Mouse (Mus musculus) stomach, postnatal 0 days (tissue): ENCODE measurements around the gene Smok2b. TPM values are rescaled to one million over a fixed set of nuclear protein-coding genes. Genes with fewer than 3 reads are reported as not detected.

ENCODE experiments used
- polyA plus RNA-seq: library from polyadenylated mRNA; unstranded; fragments of >200 nt; fragmentation: Nextera tagmentation; extraction: Ambion mirVana; gene quantifications from 2 replicates; pipeline ENCODE4 v1.2.1, GENCODE M21; 2015

Smok2b gene
- polyA plus RNA-seq, 1 experiment from 2014 or later, result not detected

Other genes starting within 250 kb of the Smok2b start
- gene Wtap, start 236.1 kb upstream of the Smok2b start, polyA plus RNA-seq, result 75.2 and 75.4 TPM in 2 replicates
- gene Sod2, start 223.4 kb upstream of the Smok2b start, polyA plus RNA-seq, result 176 and 186 TPM in 2 replicates
- 0.12 TPM in 1 of 2 replicates, not detected in the other for gene Gpr31b, start 178.0 kb upstream of the Smok2b start, polyA plus RNA-seq
- gene Tcp10b, start 169.2 kb upstream of the Smok2b start, polyA plus RNA-seq, result 0.17 and 0.19 TPM in 2 replicates
- gene Unc93a, start 98.4 kb upstream of the Smok2b start, polyA plus RNA-seq, result 0.05 TPM in 2 replicates
- 0.08 TPM in 1 of 2 replicates, not detected in the other for gene Smok2a, start 9.1 kb upstream of the Smok2b start, polyA plus RNA-seq
- not detected in 2 replicates for gene Tcp10c, start 124.3 kb downstream of the Smok2b start, polyA plus RNA-seq